Mouse (Mus musculus): ENCODE measurements at regions not wholly inside any gene's neighbourhood (a gene's known extent, or its start where the extent isn't known, plus 50 kb on each side); places are given as distances from the start of the nearest gene placed in this dataset.

DNA sequence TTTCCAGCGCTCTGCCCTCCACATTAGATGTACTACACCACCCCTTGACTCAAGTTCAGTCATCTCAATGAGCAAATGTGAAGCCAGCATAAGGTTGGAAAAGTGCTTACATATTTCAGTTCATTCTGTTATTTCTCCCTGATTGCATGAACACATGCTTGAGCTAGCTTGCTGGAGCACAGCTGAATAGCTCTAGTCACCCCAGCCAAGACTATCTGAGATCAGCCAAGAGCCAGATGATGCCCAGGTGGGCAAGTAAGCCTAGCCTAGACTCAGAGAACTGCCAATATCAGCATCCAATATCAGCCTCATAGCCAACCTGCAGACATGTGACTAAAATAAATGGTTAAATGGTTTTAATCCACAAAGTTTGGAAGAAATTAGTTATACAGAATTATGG lies 484.6 kb upstream of the Rag2 start:
- WGBS = 92% methylated on average over 1 of the region's 1 CpGs
- H3K9ac ChIP-seq (replicated peaks; ENCODE audit: low read depth, low read length) = no peak overlapping the region
- ATAC-seq (ENCODE audit: insufficient number of reproducible peaks, insufficient read depth, low FRiP score, low read depth) = no peak
- no peaks in the 10 kb centered on the region for H3K36me3 ChIP-seq (ENCODE audit: control insufficient read depth, insufficient read depth, low read length)
- H3K4me2 ChIP-seq (replicated peaks; ENCODE audit: low read depth, low read length) = no peak overlapping the region
- no peak overlapping the region for H3K27ac ChIP-seq (ENCODE audit: low read length)
- no peaks in the 10 kb centered on the region for H3K9me3 ChIP-seq (ENCODE audit: control insufficient read depth, low read depth, low read length)
- H3K4me1 ChIP-seq (ENCODE audit: control insufficient read depth, insufficient read depth, low read length) = no peaks in the 10 kb centered on the region
- no peaks in the 10 kb centered on the region for H3K27me3 ChIP-seq (ENCODE audit: control insufficient read depth, insufficient read depth, low read length)
- H3K4me3 ChIP-seq (ENCODE audit: low read depth, low read length) = no peak overlapping the region

DNA sequence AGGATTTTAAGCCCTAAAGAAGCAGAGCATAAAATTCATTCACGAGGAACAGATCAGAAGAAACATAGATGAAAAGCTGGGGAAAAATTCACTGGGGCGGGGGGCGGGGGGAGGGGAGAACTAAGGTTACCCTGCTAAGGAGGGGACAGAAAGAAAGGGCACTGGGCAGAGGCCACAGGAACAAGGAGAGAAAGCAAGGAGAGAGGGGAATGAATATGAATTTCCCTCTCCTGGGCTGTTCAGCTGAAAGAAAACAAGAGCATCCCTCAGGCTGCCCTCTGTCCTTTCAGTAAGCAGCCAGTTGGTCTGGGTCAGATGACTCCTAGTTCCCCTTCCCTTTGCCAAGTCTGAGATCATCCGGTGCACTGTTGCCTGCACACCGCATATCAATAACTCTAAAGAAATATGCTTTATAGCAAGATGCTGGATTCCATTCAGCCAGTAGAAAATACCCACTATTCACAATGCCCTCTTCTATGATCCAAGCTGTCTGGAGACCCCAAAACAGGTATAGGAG lies 467.7 kb upstream of the Rag2 start:
- Histone ChIP-seq H3K27me3 (ENCODE audit: control insufficient read depth, insufficient read depth, low read length) (no peaks in the 10 kb centered on the region), H3K9me3 (ENCODE audit: control insufficient read depth, low read depth, low read length) (no peaks in the 10 kb centered on the region), H3K4me3 (ENCODE audit: low read depth, low read length) (no peak overlapping the region), H3K4me2 (replicated peaks; ENCODE audit: low read depth, low read length) (no peak overlapping the region), H3K9ac (replicated peaks; ENCODE audit: low read depth, low read length) (no peak overlapping the region), H3K4me1 (ENCODE audit: control insufficient read depth, insufficient read depth, low read length) (no peaks in the 10 kb centered on the region), H3K36me3 (ENCODE audit: control insufficient read depth, insufficient read depth, low read length) (no peaks in the 10 kb centered on the region), H3K27ac (ENCODE audit: low read length) (no peak overlapping the region)
- 68% methylated on average over 5 of the region's 5 CpGs for WGBS
- ATAC-seq (ENCODE audit: insufficient number of reproducible peaks, insufficient read depth, low FRiP score, low read depth) = no peak

DNA sequence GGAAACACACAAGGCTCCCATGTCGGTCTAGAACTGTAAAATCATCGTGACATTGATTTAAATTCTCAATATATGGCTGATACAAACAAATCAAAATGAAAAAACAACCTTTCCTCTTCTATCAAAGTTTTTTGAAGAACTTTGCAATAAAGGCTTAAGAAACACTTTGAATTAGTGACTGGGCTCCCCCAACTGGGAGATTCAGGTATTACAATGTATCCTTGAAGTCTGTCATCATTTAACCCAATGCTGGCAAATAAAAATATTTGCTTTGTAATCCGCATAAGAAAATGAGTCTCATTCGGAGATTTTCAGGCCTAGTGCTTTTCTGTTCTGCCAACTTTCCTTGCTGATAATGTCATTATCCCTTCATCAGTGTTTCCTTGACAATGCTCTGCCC lies 465.2 kb upstream of the Rag2 start:
- no peaks in the 10 kb centered on the region for H3K4me1 ChIP-seq (ENCODE audit: control insufficient read depth, insufficient read depth, low read length)
- H3K27ac ChIP-seq (ENCODE audit: low read length) = no peak overlapping the region
- no peak overlapping the region for H3K9ac ChIP-seq (replicated peaks; ENCODE audit: low read depth, low read length)
- H3K36me3 ChIP-seq (ENCODE audit: control insufficient read depth, insufficient read depth, low read length) = no peaks in the 10 kb centered on the region
- H3K27me3 ChIP-seq (ENCODE audit: control insufficient read depth, insufficient read depth, low read length) = no peaks in the 10 kb centered on the region
- no peak for ATAC-seq (ENCODE audit: insufficient number of reproducible peaks, insufficient read depth, low FRiP score, low read depth)
- WGBS = 32% methylated on average over 4 of the region's 4 CpGs
- no peaks in the 10 kb centered on the region for H3K9me3 ChIP-seq (ENCODE audit: control insufficient read depth, low read depth, low read length)
- no peak overlapping the region for H3K4me3 ChIP-seq (ENCODE audit: low read depth, low read length)
- H3K4me2 ChIP-seq (replicated peaks; ENCODE audit: low read depth, low read length) = no peak overlapping the region

DNA sequence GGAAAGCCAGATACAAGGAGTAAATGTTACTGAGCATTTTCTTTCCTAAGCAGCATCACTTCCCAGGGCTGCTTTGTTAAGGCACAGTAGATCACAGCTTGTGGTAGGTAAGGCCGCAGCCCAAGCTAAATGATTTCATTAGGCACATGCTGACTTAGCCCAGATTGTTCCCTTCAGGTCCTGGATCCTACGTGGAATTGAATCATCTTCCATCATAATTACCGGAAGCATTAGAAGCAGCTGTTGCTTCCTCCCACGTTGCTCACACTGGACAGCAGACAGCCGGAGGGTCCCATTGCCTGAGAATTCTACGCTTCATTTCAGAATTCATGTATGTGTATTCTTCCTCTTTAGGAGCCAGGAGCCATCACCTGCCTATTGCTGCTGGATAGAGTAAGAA lies 458.6 kb upstream of the Rag2 start:
- Histone ChIP-seq H3K9me3 (ENCODE audit: control insufficient read depth, low read depth, low read length) (no peaks in the 10 kb centered on the region), H3K4me1 (ENCODE audit: control insufficient read depth, insufficient read depth, low read length) (no peaks in the 10 kb centered on the region), H3K4me3 (ENCODE audit: low read depth, low read length) (no peak overlapping the region), H3K36me3 (ENCODE audit: control insufficient read depth, insufficient read depth, low read length) (no peaks in the 10 kb centered on the region), H3K27ac (ENCODE audit: low read length) (no peak overlapping the region), H3K4me2 (replicated peaks; ENCODE audit: low read depth, low read length) (no peak overlapping the region), H3K27me3 (ENCODE audit: control insufficient read depth, insufficient read depth, low read length) (no peaks in the 10 kb centered on the region), H3K9ac (replicated peaks; ENCODE audit: low read depth, low read length) (no peak overlapping the region)
- WGBS = 62% methylated on average over 6 of the region's 6 CpGs
- ATAC-seq (ENCODE audit: insufficient number of reproducible peaks, insufficient read depth, low FRiP score, low read depth) = no peak

GRCm38 (mm10) chr2:101172806-101173205 lies 451.7 kb upstream of the Rag2 start:
- no peak overlapping the region for H3K9ac ChIP-seq (replicated peaks; ENCODE audit: low read depth, low read length)
- H3K4me2 ChIP-seq (replicated peaks; ENCODE audit: low read depth, low read length) = no peak overlapping the region
- WGBS = 29% methylated on average over 6 of the region's 6 CpGs
- no peaks in the 10 kb centered on the region for H3K27me3 ChIP-seq (ENCODE audit: control insufficient read depth, insufficient read depth, low read length)
- H3K36me3 ChIP-seq (ENCODE audit: control insufficient read depth, insufficient read depth, low read length) = no peaks in the 10 kb centered on the region
- ATAC-seq (ENCODE audit: insufficient number of reproducible peaks, insufficient read depth, low FRiP score, low read depth) = peak; percentile 37; the same call in 1 of the 2 replicates
- H3K9me3 ChIP-seq (ENCODE audit: control insufficient read depth, low read depth, low read length) = no peaks in the 10 kb centered on the region
- no peak overlapping the region for H3K27ac ChIP-seq (ENCODE audit: low read length)
- no peak overlapping the region for H3K4me3 ChIP-seq (ENCODE audit: low read depth, low read length)
- H3K4me1 ChIP-seq (ENCODE audit: control insufficient read depth, insufficient read depth, low read length) = 0 out of 2 replicates have a peak, but pooled peaks cover 3% of the 10 kb centered on the region

DNA sequence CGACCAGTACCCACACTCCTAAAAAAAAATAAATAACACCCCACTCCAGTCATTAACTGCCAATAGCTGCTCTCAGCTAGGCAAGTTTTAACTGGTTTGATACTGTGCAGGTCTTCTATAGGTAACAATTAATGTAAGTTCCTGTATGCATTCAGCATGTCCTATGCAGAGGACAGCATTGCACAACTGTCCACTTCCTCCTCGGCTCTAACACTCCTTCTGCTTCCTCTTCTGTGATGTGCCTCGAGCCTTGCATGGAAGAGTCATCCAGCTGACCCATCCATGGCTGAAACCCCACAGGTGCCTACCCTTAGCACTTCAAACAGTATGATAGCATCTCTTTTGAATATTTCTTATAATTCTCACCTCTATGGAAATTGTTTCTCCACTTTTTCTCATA lies 449.4 kb upstream of the Rag2 start:
- no peaks in the 10 kb centered on the region for H3K27me3 ChIP-seq (ENCODE audit: control insufficient read depth, insufficient read depth, low read length)
- no peak overlapping the region for H3K27ac ChIP-seq (ENCODE audit: low read length)
- no peaks in the 10 kb centered on the region for H3K9me3 ChIP-seq (ENCODE audit: control insufficient read depth, low read depth, low read length)
- 88% methylated on average over 3 of the region's 3 CpGs for whole genome bisulfite sequencing
- H3K4me1 ChIP-seq (ENCODE audit: control insufficient read depth, insufficient read depth, low read length) = 0 out of 2 replicates have a peak, but pooled peaks cover 3% of the 10 kb centered on the region
- H3K4me2 ChIP-seq (replicated peaks; ENCODE audit: low read depth, low read length) = no peak overlapping the region
- no peaks in the 10 kb centered on the region for H3K36me3 ChIP-seq (ENCODE audit: control insufficient read depth, insufficient read depth, low read length)
- no peak for ATAC-seq (ENCODE audit: insufficient number of reproducible peaks, insufficient read depth, low FRiP score, low read depth)
- H3K4me3 ChIP-seq (ENCODE audit: low read depth, low read length) = no peak overlapping the region
- no peak overlapping the region for H3K9ac ChIP-seq (replicated peaks; ENCODE audit: low read depth, low read length)

DNA sequence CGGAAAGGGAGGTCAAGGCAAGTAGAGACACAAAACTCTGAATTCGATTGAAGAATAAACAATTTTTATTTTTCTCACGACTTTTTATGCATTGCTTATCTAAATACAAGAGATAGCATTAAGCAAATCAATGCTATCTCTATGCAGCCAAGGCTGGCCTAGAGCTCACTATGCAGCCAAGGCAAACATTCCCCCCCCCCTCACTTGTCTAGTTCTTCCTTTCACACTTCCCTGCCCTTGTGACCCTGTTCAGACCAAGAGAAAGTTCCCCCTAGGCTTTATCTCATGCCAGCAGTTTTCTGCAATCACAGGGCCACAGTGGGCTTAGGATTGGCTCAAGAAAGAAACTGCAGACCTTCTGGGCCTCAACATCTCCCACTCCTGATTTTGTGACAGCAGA lies 417.9 kb upstream of the Rag2 start:
- H3K4me3 ChIP-seq (ENCODE audit: low read depth, low read length) = no peak overlapping the region
- ATAC-seq (ENCODE audit: insufficient number of reproducible peaks, insufficient read depth, low FRiP score, low read depth) = no peak
- H3K4me1 ChIP-seq (ENCODE audit: control insufficient read depth, insufficient read depth, low read length) = 0 out of 2 replicates have a peak, but pooled peaks cover 3% of the 10 kb centered on the region
- H3K9ac ChIP-seq (replicated peaks; ENCODE audit: low read depth, low read length) = no peak overlapping the region
- H3K27ac ChIP-seq (ENCODE audit: low read length) = no peak overlapping the region
- no peaks in the 10 kb centered on the region for H3K9me3 ChIP-seq (ENCODE audit: control insufficient read depth, low read depth, low read length)
- H3K27me3 ChIP-seq (ENCODE audit: control insufficient read depth, insufficient read depth, low read length) = no peaks in the 10 kb centered on the region
- WGBS = 68% methylated on average over 3 of the region's 3 CpGs
- H3K36me3 ChIP-seq (ENCODE audit: control insufficient read depth, insufficient read depth, low read length) = no peaks in the 10 kb centered on the region
- no peak overlapping the region for H3K4me2 ChIP-seq (replicated peaks; ENCODE audit: low read depth, low read length)

DNA sequence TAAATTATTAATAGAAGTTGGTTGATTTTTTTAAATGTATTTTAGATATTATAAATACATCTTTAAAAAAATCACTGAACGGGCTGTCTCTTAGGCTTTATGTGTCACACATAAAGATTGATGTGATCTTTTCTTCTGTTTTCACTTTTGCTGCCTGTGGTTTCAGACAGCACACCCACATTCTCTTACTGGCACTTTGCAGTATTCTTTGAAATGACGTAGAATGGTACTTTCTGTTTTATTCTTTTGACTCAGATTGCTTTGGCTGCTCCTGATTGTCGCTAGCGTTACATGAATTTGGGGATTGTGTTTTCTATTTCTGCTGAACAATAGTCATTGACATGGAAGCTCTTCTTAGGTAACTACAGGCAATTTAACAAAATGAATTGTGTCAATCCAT lies 415.4 kb upstream of the Rag2 start:
- no peaks in the 10 kb centered on the region for H3K9me3 ChIP-seq (ENCODE audit: control insufficient read depth, low read depth, low read length)
- ATAC-seq (ENCODE audit: insufficient number of reproducible peaks, insufficient read depth, low FRiP score, low read depth) = no peak
- H3K4me3 ChIP-seq (ENCODE audit: low read depth, low read length) = no peak overlapping the region
- no peak overlapping the region for H3K27ac ChIP-seq (ENCODE audit: low read length)
- H3K4me1 ChIP-seq (ENCODE audit: control insufficient read depth, insufficient read depth, low read length) = 0 out of 2 replicates have a peak, but pooled peaks cover 3% of the 10 kb centered on the region
- H3K27me3 ChIP-seq (ENCODE audit: control insufficient read depth, insufficient read depth, low read length) = no peaks in the 10 kb centered on the region
- no peaks in the 10 kb centered on the region for H3K36me3 ChIP-seq (ENCODE audit: control insufficient read depth, insufficient read depth, low read length)
- no peak overlapping the region for H3K9ac ChIP-seq (replicated peaks; ENCODE audit: low read depth, low read length)
- H3K4me2 ChIP-seq (replicated peaks; ENCODE audit: low read depth, low read length) = no peak overlapping the region
- WGBS = 78% methylated on average over 4 of the region's 4 CpGs

- ATAC-seq (ENCODE audit: insufficient number of reproducible peaks, insufficient read depth, low FRiP score, low read depth) = peak; percentile 71; the same call in 1 of the 2 replicates
- no peak overlapping the region for H3K4me2 ChIP-seq (replicated peaks; ENCODE audit: low read depth, low read length)
Measured at GRCm38 (mm10) chr2:101220759-101221158, 403.8 kb upstream of the Rag2 start.

More at GRCm38 (mm10) chr2:101220759-101221158, 403.8 kb upstream of the Rag2 start:
- no peaks in the 10 kb centered on the region for H3K9me3 ChIP-seq (ENCODE audit: control insufficient read depth, low read depth, low read length)
- H3K36me3 ChIP-seq (ENCODE audit: control insufficient read depth, insufficient read depth, low read length) = no peaks in the 10 kb centered on the region
- H3K4me3 ChIP-seq (ENCODE audit: low read depth, low read length) = no peak overlapping the region
- H3K9ac ChIP-seq (replicated peaks; ENCODE audit: low read depth, low read length) = no peak overlapping the region
- H3K27ac ChIP-seq (ENCODE audit: low read length) = no peak overlapping the region
- H3K4me1 ChIP-seq (ENCODE audit: control insufficient read depth, insufficient read depth, low read length) = no peaks in the 10 kb centered on the region
- H3K27me3 ChIP-seq (ENCODE audit: control insufficient read depth, insufficient read depth, low read length) = no peaks in the 10 kb centered on the region
